Mouse (Mus musculus) thymus, adult 2 months (tissue): ENCODE data around the gene Wdr44.

Source experiments
- CTCF ChIP-seq: fragments of 200-500 bp; IDR thresholded peaks from 2 replicates; pipeline ENCODE4 v1.5.1; 2012; ENCODE audit warnings: mild to moderate bottlenecking, control low read depth, low read length, moderate library complexity, borderline replicate concordance; ENCODE audit not compliant: control insufficient read depth, poor library complexity, insufficient read depth; ENCODE audit errors: extremely low read depth
- POLR2A ChIP-seq: fragments of 200-500 bp; IDR thresholded peaks from 2 replicates; pipeline ENCODE4 v1.6.1; 2012; ENCODE audit warnings: mild to moderate bottlenecking, low read length, control low read depth, moderate library complexity; ENCODE audit not compliant: control insufficient read depth, poor library complexity, insufficient read depth; ENCODE audit errors: extremely low read depth

DNA sequence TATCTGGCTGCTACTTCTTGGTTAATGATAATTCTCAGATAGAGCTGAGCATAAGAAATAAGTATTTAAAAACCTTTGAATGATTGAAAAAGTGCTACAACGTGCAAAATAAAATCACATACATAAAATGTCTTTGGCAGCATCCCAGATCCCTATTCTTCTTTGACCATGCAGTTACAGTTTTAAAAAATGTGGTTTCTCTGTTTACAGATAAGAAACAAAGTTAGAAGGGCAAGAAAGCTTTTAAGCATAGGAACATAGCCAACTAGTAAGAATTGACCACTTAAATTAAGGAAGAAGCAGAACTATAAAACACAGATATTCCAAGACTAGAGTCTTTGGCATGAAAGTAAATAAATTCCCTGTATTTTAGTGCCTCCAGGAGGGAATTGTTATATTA, 34.6 kb downstream of the Wdr44 start:
- TF ChIP-seq POLR2A (no peak), CTCF (no peak)
